Mouse (Mus musculus) midbrain, postnatal 0 days (tissue): Measurements from ENCODE around the gene Efna5. TPM values are rescaled to one million over a fixed set of nuclear protein-coding genes. Genes with fewer than 3 reads are reported as not detected.

Experiments
- ATAC-seq: fragments of 200-750 bp; cut with Nextera tagmentation; 2 replicates; pipeline ENCODE4 v1.8.0; 2017; ENCODE audit warnings: moderate number of reproducible peaks, mild to moderate bottlenecking, moderate TSS enrichment, moderate library complexity; ENCODE audit not compliant: low FRiP score
- DNase-seq: peaks from one replicate; pipeline ENCODE4 v3.0.0-alpha.2; 2015; ENCODE audit warnings: low spot score
- H3K27ac ChIP-seq: fragments of 300-500 bp; sonication (generic); 2 replicates; pipeline ENCODE4 v1.5.1; 2014; ENCODE audit warnings: low read depth, mild to moderate bottlenecking, low read length, mixed read lengths
- H3K27me3 ChIP-seq: fragments of 300-500 bp; sonication (generic); 2 replicates; pipeline ENCODE4 v1.6.1; 2014; ENCODE audit warnings: low read length, control low read depth, mixed read lengths; ENCODE audit not compliant: insufficient read depth
- H3K36me3 ChIP-seq: fragments of 300-500 bp; sonication (generic); 2 replicates; pipeline ENCODE4 v1.6.1; 2014; ENCODE audit warnings: low read length, control low read depth, mixed read lengths; ENCODE audit not compliant: insufficient read depth
- H3K4me1 ChIP-seq: fragments of 300-500 bp; sonication (generic); 2 replicates; pipeline ENCODE4 v1.6.1; 2014; ENCODE audit warnings: mild to moderate bottlenecking, control low read depth, antibody characterized with exemption, low read length, mixed read lengths; ENCODE audit not compliant: insufficient read depth
- H3K4me2 ChIP-seq: fragments of 300-500 bp; sonication (generic); 2 replicates; pipeline ENCODE4 v1.6.1; 2014; ENCODE audit warnings: low read depth, mild to moderate bottlenecking, low read length, mixed read lengths; ENCODE audit not compliant: poor library complexity, severe bottlenecking
- H3K4me3 ChIP-seq: fragments of 300-500 bp; sonication (generic); 2 replicates; pipeline ENCODE4 v1.5.1; 2014; ENCODE audit warnings: low read depth, mild to moderate bottlenecking, low read length, moderate library complexity
- H3K9ac ChIP-seq: fragments of 300-500 bp; sonication (generic); replicated peaks from 2 replicates; pipeline ENCODE4 v1.6.1; 2014; ENCODE audit warnings: mild to moderate bottlenecking, low read length, moderate library complexity, mixed read lengths; ENCODE audit not compliant: poor library complexity, severe bottlenecking
- H3K9me3 ChIP-seq: fragments of 300-500 bp; sonication (generic); 2 replicates; pipeline ENCODE4 v1.6.1; 2016; ENCODE audit warnings: low read length, control low read depth
- CTCF ChIP-seq: IDR thresholded peaks from 2 replicates; pipeline ENCODE4 v1.5.1; 2016; ENCODE audit warnings: antibody characterized with exemption, mild to moderate bottlenecking
- WGBS: fragments of 180-500 bp; shearing (Covaris S2); extraction: QIAGEN DNeasy Blood & Tissue Kit; methylation state at CpG from one replicate; pipeline ENCODE4 v1.1.7; 2014; 5-methylcytosine and 5-hydroxymethylcytosine counted together
- polyA plus RNA-seq: library from polyadenylated mRNA; unstranded; fragments of >200 nt; fragmentation: Nextera tagmentation; extraction: Ambion mirVana; gene quantifications from 2 replicates; pipeline ENCODE4 v1.2.1, GENCODE M21; 2015
- total RNA-seq: library from RNA; depleted of rRNA; stranded (reverse); fragments of >200 nt; gene quantifications from 2 replicates; pipeline ENCODE4 v1.2.3, GENCODE M21; 2014

Gene Efna5
- total and polyA plus RNA-seq, 2 experiments from 2014 or later: 11.1 to 59.5 TPM

- no peak overlapping the region for H3K27ac ChIP-seq
- no peak overlapping the region for H3K4me2 ChIP-seq
- 37% methylated on average over 6 of the region's 6 CpGs for WGBS
- no peaks in the 10 kb centered on the region for H3K36me3 ChIP-seq
- H3K27me3 ChIP-seq: no peaks in the 10 kb centered on the region
- TF ChIP-seq CTCF: no peak
- H3K9me3 ChIP-seq: no peaks in the 10 kb centered on the region
- H3K4me3 ChIP-seq: no peak overlapping the region
- no peak overlapping the region for H3K9ac ChIP-seq
- ATAC-seq (no peak), DNase-seq (no peak)
- no peaks in the 10 kb centered on the region; the same call in 1 of the 2 replicates for H3K4me1 ChIP-seq
Measured at GRCm38 (mm10) chr17:62687369-62687768, 193.7 kb downstream of the Efna5 start.

- DNase-seq: no peak
- H3K36me3 ChIP-seq: no peaks in the 10 kb centered on the region
- 63% methylated on average over 6 of the region's 6 CpGs for WGBS
- H3K9me3 ChIP-seq: no peaks in the 10 kb centered on the region
- H3K27me3 ChIP-seq: no peaks in the 10 kb centered on the region
- TF ChIP-seq CTCF: no peak
- H3K27ac ChIP-seq: no peak overlapping the region
- H3K4me1 ChIP-seq: no peaks in the 10 kb centered on the region
- no peak overlapping the region for H3K9ac ChIP-seq
- H3K4me2 ChIP-seq: no peak overlapping the region
- no peak overlapping the region for H3K4me3 ChIP-seq
- ATAC-seq: no peak
Measured at GRCm38 (mm10) chr17:62685181-62685580, 195.9 kb downstream of the Efna5 start.

- Histone ChIP-seq H3K4me1 (no peaks in the 10 kb centered on the region), H3K4me2 (no peak overlapping the region), H3K36me3 (no peaks in the 10 kb centered on the region), H3K4me3 (no peak overlapping the region), H3K9ac (no peak overlapping the region), H3K27me3 (no peaks in the 10 kb centered on the region), H3K27ac (no peak overlapping the region), H3K9me3 (no peaks in the 10 kb centered on the region)
- WGBS: 93% methylated on average over 5 of the region's 5 CpGs
- no peak for TF ChIP-seq CTCF
- ATAC-seq (no peak), DNase-seq (no peak)
Measured at GRCm38 (mm10) chr17:62683142-62683541, 198.0 kb downstream of the Efna5 start.

- no peak for DNase-seq
- no peaks in the 10 kb centered on the region for H3K27me3 ChIP-seq
- no peak overlapping the region for H3K9ac ChIP-seq
- no peak overlapping the region for H3K4me2 ChIP-seq
- no peak overlapping the region for H3K27ac ChIP-seq
- no peaks in the 10 kb centered on the region for H3K36me3 ChIP-seq
- 67% methylated on average over 1 of the region's 1 CpGs for WGBS
- H3K4me3 ChIP-seq: no peak overlapping the region
- no peak for TF ChIP-seq CTCF
- H3K4me1 ChIP-seq: no peaks in the 10 kb centered on the region
- no peaks in the 10 kb centered on the region for H3K9me3 ChIP-seq
- no peak for ATAC-seq
Measured at GRCm38 (mm10) chr17:62681726-62682125, 199.4 kb downstream of the Efna5 start.

GRCm38 (mm10) chr17:62680737-62681136, 200.4 kb downstream of the Efna5 start:
- no peak overlapping the region for H3K27ac ChIP-seq
- H3K4me3 ChIP-seq: no peak overlapping the region
- H3K4me2 ChIP-seq: no peak overlapping the region
- no peaks in the 10 kb centered on the region for H3K27me3 ChIP-seq
- ATAC-seq (no peak), DNase-seq (no peak)
- 68% methylated on average over 1 of the region's 1 CpGs for WGBS
- no peak for TF ChIP-seq CTCF
- H3K9ac ChIP-seq: no peak overlapping the region
- H3K36me3 ChIP-seq: no peaks in the 10 kb centered on the region
- no peaks in the 10 kb centered on the region for H3K4me1 ChIP-seq
- no peaks in the 10 kb centered on the region for H3K9me3 ChIP-seq

GRCm38 (mm10) chr17:62676832-62677231, 204.3 kb downstream of the Efna5 start:
- no peaks in the 10 kb centered on the region for H3K9me3 ChIP-seq

More at GRCm38 (mm10) chr17:62676832-62677231, 204.3 kb downstream of the Efna5 start:
- Histone ChIP-seq H3K27ac (no peak overlapping the region), H3K4me1 (no peaks in the 10 kb centered on the region), H3K36me3 (no peaks in the 10 kb centered on the region), H3K9ac (no peak overlapping the region), H3K4me3 (no peak overlapping the region), H3K4me2 (no peak overlapping the region), H3K27me3 (no peaks in the 10 kb centered on the region)
- DNase-seq (no peak), ATAC-seq (no peak)
- TF ChIP-seq CTCF: no peak
- WGBS: 79% methylated on average over 6 of the region's 6 CpGs
